Mouse (Mus musculus): ENCODE results near the gene Ffar4.

DNA sequence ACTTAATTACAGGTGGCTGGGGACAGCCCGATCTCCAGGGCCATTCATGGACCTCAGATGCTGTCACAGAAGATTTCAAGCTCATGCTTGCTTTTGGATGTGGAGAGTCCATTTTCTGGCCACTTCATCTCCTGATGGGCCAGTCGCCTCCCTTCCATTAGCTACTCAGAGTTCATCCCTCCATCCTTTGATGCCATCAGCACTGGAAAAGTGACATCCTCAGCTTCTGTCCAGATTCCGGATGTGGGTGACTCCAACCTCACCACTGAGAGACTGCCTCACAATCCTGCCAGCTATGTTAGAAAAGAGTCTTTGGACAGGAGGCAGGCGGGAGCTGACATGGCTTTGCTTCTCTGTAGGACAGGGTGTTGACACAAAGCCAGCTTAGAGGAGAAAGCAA is 11.0 kb upstream of the Ffar4 start:
- TF ChIP-seq CTCF (IDR thresholded peaks at IDR 0.05; ENCODE audit: control insufficient read depth, insufficient read depth, insufficient replicate concordance, low read depth, low read length) (no peak), POLR2A (IDR thresholded peaks at IDR 0.05; ENCODE audit: control insufficient read depth, low read depth, low read length) (no peak)

All from testis, adult 2 months (tissue).